Mouse (Mus musculus) brain, embryonic 14.5 days (tissue): ENCODE measurements around the gene Rtn4r.

ENCODE experiments used
- CTCF ChIP-seq: fragments of 200-500 bp; IDR thresholded peaks from 2 replicates; pipeline ENCODE4 v1.5.1; 2012; ENCODE audit warnings: inconsistent platforms, mild to moderate bottlenecking, moderate library complexity, borderline replicate concordance; ENCODE audit not compliant: insufficient read depth, insufficient read length; ENCODE audit errors: extremely low read depth
- POLR2A ChIP-seq: fragments of 200-500 bp; IDR thresholded peaks from 2 replicates; pipeline ENCODE4 v1.6.1; 2012; ENCODE audit warnings: mild to moderate bottlenecking, inconsistent platforms, borderline replicate concordance; ENCODE audit not compliant: poor library complexity, insufficient read depth, insufficient read length, severe bottlenecking; ENCODE audit errors: extremely low read depth

DNA sequence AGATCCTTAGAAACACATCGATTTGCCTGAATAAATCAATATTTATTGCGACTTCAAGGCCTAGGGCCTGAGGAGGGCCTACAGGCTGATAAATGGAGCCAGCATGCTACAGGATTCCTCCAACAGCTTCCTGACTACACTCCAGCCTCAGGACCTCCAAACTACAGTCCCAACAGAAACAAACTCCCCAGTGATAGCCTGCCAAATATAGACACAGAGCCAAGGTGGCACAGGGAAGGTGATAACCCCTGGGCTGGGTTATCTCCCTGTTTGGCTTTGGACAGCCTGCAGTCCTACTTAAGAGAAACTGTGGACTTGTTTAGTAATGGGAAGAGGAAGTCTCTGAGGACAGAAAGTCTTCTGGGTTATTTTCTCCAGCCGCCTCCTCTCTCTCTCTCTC, 59.8 kb downstream of the Rtn4r start:
- TF ChIP-seq POLR2A (no peak), CTCF (no peak)
